Mouse (Mus musculus) liver, adult 2 months (tissue): ENCODE measurements at regions not wholly inside any gene's neighbourhood (a gene's known extent, or its start where the extent isn't known, plus 50 kb on each side); places are given as distances from the start of the nearest gene placed in this dataset.
"Not testable (repeated sequence)": the region's sequence is repeated elsewhere in the genome, so short reads cannot be mapped to it uniquely, and the experiment has no call there.

Source experiments
- DNase-seq: peaks from one replicate; pipeline ENCODE4 v3.0.0-alpha.2; 2011; ENCODE audit warnings: low read depth, low spot score; ENCODE audit errors: extremely low read depth
- H3K27ac ChIP-seq: fragments of 200-500 bp; replicated peaks from 2 replicates; pipeline ENCODE4 v1.5.1; 2012; ENCODE audit warnings: low read depth, mild to moderate bottlenecking, control low read depth, inconsistent platforms, low read length; ENCODE audit not compliant: insufficient read depth
- H3K27me3 ChIP-seq: fragments of 200-500 bp; 2 replicates; pipeline ENCODE4 v1.6.1; 2012; ENCODE audit warnings: mild to moderate bottlenecking, moderate library complexity, low read length, inconsistent platforms; ENCODE audit not compliant: control insufficient read depth, insufficient read depth
- H3K36me3 ChIP-seq: fragments of 200-500 bp; 2 replicates; pipeline ENCODE4 v1.6.1; 2012; ENCODE audit warnings: low read length, inconsistent platforms; ENCODE audit not compliant: control insufficient read depth, insufficient read depth
- H3K4me1 ChIP-seq: fragments of 200-500 bp; 2 replicates; pipeline ENCODE4 v1.6.1; 2011; ENCODE audit warnings: low read length; ENCODE audit not compliant: control insufficient read depth, insufficient read depth
- H3K4me3 ChIP-seq: fragments of 200-500 bp; 2 replicates; pipeline ENCODE4 v1.5.1; 2011; ENCODE audit warnings: low read depth, mild to moderate bottlenecking, control low read depth, low read length, moderate library complexity; ENCODE audit not compliant: insufficient read depth
- H3K79me2 ChIP-seq: fragments of 200-500 bp; 2 replicates; pipeline ENCODE4 v1.6.1; 2012; ENCODE audit warnings: inconsistent platforms, mild to moderate bottlenecking, low read length, moderate library complexity; ENCODE audit not compliant: control insufficient read depth, insufficient read depth
- H3K9ac ChIP-seq: fragments of 200-500 bp; 2 replicates; pipeline ENCODE4 v1.6.1; 2012; ENCODE audit warnings: low read depth, mild to moderate bottlenecking, control low read depth, inconsistent platforms, low read length
- CTCF ChIP-seq: fragments of 200-500 bp; IDR thresholded peaks from 2 replicates; pipeline ENCODE4 v1.5.1; 2011; ENCODE audit warnings: low read depth, low read length, control low read depth
- POLR2A ChIP-seq: fragments of 200-500 bp; IDR thresholded peaks from 2 replicates; pipeline ENCODE4 v1.6.1; 2011; ENCODE audit warnings: low read length, control low read depth; ENCODE audit not compliant: insufficient read depth; ENCODE audit errors: extremely low read depth
- WGBS: fragments of 180-500 bp; shearing (Covaris S2); methylation state at CpG from one replicate; pipeline ENCODE4 v1.1.7; 2018; 5-methylcytosine and 5-hydroxymethylcytosine counted together

- no peaks in the 10 kb centered on the region for H3K79me2 ChIP-seq
- no peak for DNase-seq
- TF ChIP-seq CTCF, result no peak
- no peak for TF ChIP-seq POLR2A
Measured at GRCm38 (mm10) chr6:25101761-25102160, 145.7 kb upstream of the Tmem229a start.

GRCm38 (mm10) chr6:25087167-25087566 lies 131.1 kb upstream of the Tmem229a start:
- DNase-seq, result no peak
- no peaks in the 10 kb centered on the region for H3K27me3 ChIP-seq
- no peak for TF ChIP-seq POLR2A
- TF ChIP-seq CTCF, result no peak
- no peaks in the 10 kb centered on the region for H3K79me2 ChIP-seq
- H3K4me1 ChIP-seq, result no peaks in the 10 kb centered on the region
- H3K27ac ChIP-seq, result no peak overlapping the region
- 91% methylated on average over 1 of the region's 1 CpGs for WGBS
- no peak overlapping the region for H3K9ac ChIP-seq
- H3K4me3 ChIP-seq, result no peak overlapping the region
- H3K36me3 ChIP-seq, result no peaks in the 10 kb centered on the region

More at GRCm38 (mm10) chr6:25101761-25102160, 145.7 kb upstream of the Tmem229a start:
- H3K27me3 ChIP-seq, result no peaks in the 10 kb centered on the region
- no peak overlapping the region for H3K4me3 ChIP-seq
- H3K4me1 ChIP-seq, result no peaks in the 10 kb centered on the region
- no peak overlapping the region for H3K9ac ChIP-seq
- H3K27ac ChIP-seq, result no peak overlapping the region
- no peaks in the 10 kb centered on the region for H3K36me3 ChIP-seq

DNA sequence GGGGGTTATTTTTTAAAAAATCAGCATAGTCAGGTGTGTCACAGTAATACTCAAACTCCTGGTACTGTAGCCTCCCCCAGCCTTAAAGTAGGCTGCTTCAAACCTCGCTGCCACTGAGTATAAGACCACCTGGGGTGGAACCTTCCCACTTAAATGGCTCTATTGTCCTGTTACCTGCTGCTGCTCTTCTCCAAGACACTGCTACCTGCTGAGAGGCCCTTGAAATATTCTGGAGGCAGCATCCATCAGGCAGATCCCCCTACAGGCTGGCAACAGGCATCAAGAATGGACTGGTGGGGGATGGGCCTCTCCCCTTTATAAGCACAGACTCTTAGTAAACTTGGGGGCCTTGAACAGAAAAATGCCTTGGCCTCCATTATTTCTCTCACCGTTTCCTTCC lies 129.8 kb upstream of the Tmem229a start:
- WGBS, result 97% methylated on average over 2 of the region's 2 CpGs
- Histone ChIP-seq H3K4me1 (no peaks in the 10 kb centered on the region), H3K36me3 (no peaks in the 10 kb centered on the region), H3K27me3 (no peaks in the 10 kb centered on the region), H3K4me3 (no peak overlapping the region), H3K9ac (no peak overlapping the region), H3K27ac (no peak overlapping the region), H3K79me2 (no peaks in the 10 kb centered on the region)
- no peak for DNase-seq
- no peak for TF ChIP-seq CTCF
- TF ChIP-seq POLR2A, result no peak

- H3K9ac ChIP-seq, H3K4me3 ChIP-seq, H3K79me2 ChIP-seq, H3K27me3 ChIP-seq, H3K36me3 ChIP-seq, H3K27ac ChIP-seq, DNase-seq, H3K4me1 ChIP-seq: not testable (repeated sequence)
- WGBS, result 37% methylated on average over 4 of the region's 4 CpGs
Measured at GRCm38 (mm10) chr6:25085296-25085695, 129.2 kb upstream of the Tmem229a start.

DNA sequence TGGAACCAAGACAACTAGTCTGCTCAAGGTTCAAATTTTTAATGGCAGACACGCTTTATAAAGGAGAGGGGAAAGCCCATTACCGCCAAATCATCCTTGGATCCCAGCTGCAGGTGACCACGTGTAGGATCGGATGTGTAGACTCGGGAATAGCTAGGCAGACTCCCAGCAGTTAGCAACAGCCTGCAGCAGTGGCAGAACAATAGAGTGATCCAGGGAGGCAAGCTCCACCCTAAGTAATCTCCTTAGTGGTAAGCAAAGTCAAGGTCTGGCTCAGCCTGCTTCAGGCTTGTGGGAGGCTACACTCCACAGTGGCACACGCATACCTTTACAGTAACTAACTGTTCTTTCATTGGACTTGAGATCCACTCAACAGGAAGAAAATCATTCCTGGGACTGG lies 109.8 kb upstream of the Tmem229a start:
- H3K27me3 ChIP-seq, result peaks cover 2% of the 10 kb centered on the region; the same call in 1 of the 2 replicates
- no peak overlapping the region for H3K27ac ChIP-seq
- no peaks in the 10 kb centered on the region for H3K36me3 ChIP-seq
- DNase-seq, result no peak
- H3K4me1 ChIP-seq, result no peaks in the 10 kb centered on the region
- no peak overlapping the region for H3K4me3 ChIP-seq
- TF ChIP-seq POLR2A (no peak), CTCF (no peak)
- H3K79me2 ChIP-seq, result no peaks in the 10 kb centered on the region
- no peak overlapping the region for H3K9ac ChIP-seq
- 50% methylated on average over 6 of the region's 6 CpGs for WGBS

DNA sequence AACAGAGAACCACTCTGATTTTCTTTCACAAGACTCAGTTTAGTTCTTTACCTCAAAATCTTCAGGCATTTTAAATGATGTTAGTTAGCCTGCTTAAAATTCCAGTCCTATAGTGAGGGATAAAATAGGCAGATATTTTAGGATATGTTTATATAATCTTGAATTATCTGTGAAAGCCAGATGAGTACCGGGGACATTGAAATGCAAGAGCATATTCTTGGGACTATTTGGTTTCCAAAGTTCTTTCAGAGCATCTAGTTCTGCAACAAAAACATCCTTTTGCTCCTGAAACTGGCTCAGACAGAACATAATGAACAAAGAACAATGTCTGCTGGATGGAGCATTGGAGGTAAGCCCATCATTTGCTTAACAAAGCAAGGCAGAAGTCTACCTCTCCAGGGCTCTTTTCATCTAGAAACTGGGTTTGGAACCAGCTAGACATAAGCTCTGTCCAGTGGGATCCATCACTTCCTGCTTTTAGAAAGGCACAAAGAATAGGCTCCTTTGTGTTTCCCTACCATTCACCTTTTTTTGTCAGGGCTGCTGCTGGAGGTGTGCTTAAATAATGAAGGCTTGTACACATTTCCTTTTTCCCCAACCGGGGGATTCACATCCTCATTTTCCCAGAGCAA lies 76.9 kb upstream of the Tmem229a start:
- no peaks in the 10 kb centered on the region for H3K79me2 ChIP-seq
- no peak overlapping the region for H3K27ac ChIP-seq
- no peak overlapping the region for H3K4me3 ChIP-seq
- H3K4me1 ChIP-seq, result no peaks in the 10 kb centered on the region
- no peak overlapping the region for H3K9ac ChIP-seq
- DNase-seq, result no peak
- WGBS, result 76% methylated on average over 2 of the region's 2 CpGs
- no peaks in the 10 kb centered on the region for H3K36me3 ChIP-seq
- no peaks in the 10 kb centered on the region for H3K27me3 ChIP-seq
- no peak for TF ChIP-seq CTCF
- no peak for TF ChIP-seq POLR2A
